Mouse (Mus musculus) left cerebral cortex, postnatal 14 days (tissue): ENCODE data around the gene Tmem19. TPM values are rescaled to one million over a fixed set of nuclear protein-coding genes. Genes with fewer than 3 reads are reported as not detected.

Experiments used
- DNase-seq, 2 experiments: peaks; one replicate each; pipeline ENCODE4 v3.0.0; 2021 to 2022; ENCODE audit warnings: low spot score in 2 of 2, mixed read lengths in 1 of 2
- intact Hi-C: fragments of 180-260 bp; cut with DNase I; formaldehyde crosslinking; loops from one replicate; pipeline ENCODE4 v1.15.1; 2025
- long read RNA-seq, 2 experiments: library from polyadenylated mRNA; stranded (forward); transcript quantifications; one replicate each; pipeline ENCODE4 v2.0.0; 2021
- total RNA-seq, 2 experiments: library from RNA; stranded (reverse); gene quantifications; 2 replicates each; pipeline ENCODE4 v1.2.3; 2021

The Tmem19 gene
- 10 to 100 TPM; 52.6 to 57.6 TPM for total RNA-seq
- long read RNA-seq, experiment 1, transcript Tmem19-204 (6 exons, 3,084 nt) = minor isoform, 11 of 67 reads
- long read RNA-seq, experiment 1, transcript Tmem19-201 (7 exons, 3,012 nt) = major isoform, 24 of 67 reads
- long read RNA-seq, experiment 1, partial matches to known transcripts = 11 of 67 reads
- long read RNA-seq, experiment 1, other reads (novel, unspliced or antisense) = 20 of 67 reads
- long read RNA-seq, experiment 2, transcript Tmem19-201 (7 exons, 3,012 nt) = major isoform, 11 of 45 reads
- long read RNA-seq, experiment 2, transcript Tmem19-204 (6 exons, 3,084 nt) = minor isoform, 10 of 45 reads
- long read RNA-seq, experiment 2, partial matches to known transcripts = 3 of 45 reads
- long read RNA-seq, experiment 2, other reads (novel, unspliced or antisense) = 17 of 45 reads

DNA sequence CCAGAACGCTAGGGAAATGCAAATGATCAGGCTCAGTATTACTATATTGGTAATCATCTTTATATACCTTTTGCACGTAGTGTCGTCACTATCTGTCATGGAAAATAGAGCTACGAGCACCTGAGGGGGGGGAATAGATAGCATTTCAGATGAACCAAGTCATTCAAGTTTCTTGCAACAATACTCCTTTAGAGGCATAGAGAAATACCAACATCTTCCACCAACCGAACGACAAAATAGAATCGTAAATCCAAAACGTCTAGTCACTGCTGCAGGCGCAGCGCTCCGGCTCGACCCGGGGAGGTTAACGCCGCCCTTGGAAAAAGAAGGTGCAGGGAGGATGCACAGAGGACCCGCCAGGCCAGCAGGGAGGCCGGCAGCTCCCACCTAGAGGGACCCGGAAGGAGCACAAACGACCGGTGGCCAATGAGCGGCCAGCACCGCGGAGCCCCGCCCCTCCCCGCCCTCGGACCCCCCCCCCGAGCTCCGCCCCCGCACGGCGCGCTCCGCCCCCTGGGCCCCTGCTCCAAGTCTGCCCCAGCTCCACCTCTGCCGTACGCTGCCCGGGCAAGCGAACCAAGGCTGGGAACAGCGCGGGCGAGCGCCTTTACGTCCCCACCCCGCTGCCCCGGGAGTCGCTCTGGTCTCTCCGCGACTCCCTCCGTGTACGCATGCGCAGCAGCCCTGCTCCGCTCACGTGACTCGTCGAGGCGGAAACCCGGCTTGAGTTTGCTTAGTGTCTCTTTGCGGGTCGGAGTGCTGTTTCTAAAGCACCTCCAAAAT is at the start of gene Tmem19:
TSS of gene Tmem19 (minus strand) at position 662 of the 783 bp plus-strand sequence.
- intact Hi-C loops = no loop called here
- peak; percentile 94 to 95 for DNase-seq

GRCm38 (mm10) chr10:115406393-115406792 is 44.1 kb upstream of the Tmem19 start:
- DNase-seq = peak; percentile 55 to 72
- intact Hi-C loops = loop anchor here (10.0 kb wide), 1 partner anchor 208 kb away; no protein-coding TSS in a partner anchor

GRCm38 (mm10) chr10:115391896-115392295 is 29.6 kb upstream of the Tmem19 start:
- no peak for DNase-seq
- intact Hi-C loops = no loop called here

DNA sequence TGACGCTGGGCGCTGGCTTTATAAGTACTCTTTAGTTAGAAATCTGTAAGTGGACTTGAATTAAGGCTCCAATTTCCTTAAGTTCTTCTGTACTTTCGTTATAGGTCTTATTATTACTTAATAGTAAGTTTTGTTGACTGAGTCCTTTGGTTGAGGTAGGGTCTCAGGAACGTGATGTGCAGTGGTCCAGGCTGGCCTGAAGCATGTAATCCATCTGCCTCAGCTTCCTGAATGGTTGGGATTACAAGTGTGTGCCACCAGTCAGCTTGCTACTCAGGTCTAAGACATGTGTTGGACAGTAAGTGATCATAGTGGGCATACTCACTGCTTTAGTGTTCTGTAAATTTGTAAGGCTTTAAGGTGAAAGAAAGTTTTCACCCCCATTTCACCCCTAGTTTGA is 28.8 kb upstream of the Tmem19 start:
- intact Hi-C loops = no loop called here
- DNase-seq = no peak

DNA sequence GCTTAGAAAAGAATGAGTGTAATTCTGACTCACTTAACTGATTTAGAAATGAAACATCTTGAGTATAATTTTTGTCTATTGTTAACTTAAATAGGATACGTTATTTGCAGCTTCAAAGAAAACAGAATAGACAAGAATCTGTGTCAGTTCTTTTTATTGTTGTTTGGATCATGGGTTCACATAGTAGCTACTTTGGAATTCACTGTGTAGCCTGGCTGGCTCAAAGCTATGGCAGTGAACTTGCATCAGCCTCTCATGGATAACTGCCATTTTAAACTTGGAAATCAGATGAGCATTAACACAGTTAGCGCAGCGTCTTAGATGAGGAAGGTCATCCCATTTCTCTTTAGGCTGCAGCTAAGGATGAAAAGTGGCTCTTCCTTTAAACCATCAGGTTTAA is 25.6 kb upstream of the Tmem19 start:
- no peak for DNase-seq
- intact Hi-C loops = no loop called here

- DNase-seq = peak; percentile 39 to 42
- intact Hi-C loops = no loop called here
Observed at GRCm38 (mm10) chr10:115385018-115386002, 23.0 kb upstream of the Tmem19 start.

- DNase-seq = peak; percentile 99
- intact Hi-C loops = loop anchor here (5.0 kb wide), 1 partner anchor 67 kb away; the partner anchor contains the start of gene Rab21
Observed at GRCm38 (mm10) chr10:115384221-115385017, 22.1 kb upstream of the Tmem19 start, which contains the start of the genes Thap2 and Zfc3h1. TSS of gene Thap2 (minus strand) at chr10:115384443. TSS of gene Zfc3h1 (plus strand) at chr10:115384959.

- intact Hi-C loops = loop anchor here (5.0 kb wide), 1 partner anchor 66 kb away; the partner anchor contains the start of gene Rab21
- no peak for DNase-seq
Observed at GRCm38 (mm10) chr10:115383644-115384220, 21.4 kb upstream of the Tmem19 start.

DNA sequence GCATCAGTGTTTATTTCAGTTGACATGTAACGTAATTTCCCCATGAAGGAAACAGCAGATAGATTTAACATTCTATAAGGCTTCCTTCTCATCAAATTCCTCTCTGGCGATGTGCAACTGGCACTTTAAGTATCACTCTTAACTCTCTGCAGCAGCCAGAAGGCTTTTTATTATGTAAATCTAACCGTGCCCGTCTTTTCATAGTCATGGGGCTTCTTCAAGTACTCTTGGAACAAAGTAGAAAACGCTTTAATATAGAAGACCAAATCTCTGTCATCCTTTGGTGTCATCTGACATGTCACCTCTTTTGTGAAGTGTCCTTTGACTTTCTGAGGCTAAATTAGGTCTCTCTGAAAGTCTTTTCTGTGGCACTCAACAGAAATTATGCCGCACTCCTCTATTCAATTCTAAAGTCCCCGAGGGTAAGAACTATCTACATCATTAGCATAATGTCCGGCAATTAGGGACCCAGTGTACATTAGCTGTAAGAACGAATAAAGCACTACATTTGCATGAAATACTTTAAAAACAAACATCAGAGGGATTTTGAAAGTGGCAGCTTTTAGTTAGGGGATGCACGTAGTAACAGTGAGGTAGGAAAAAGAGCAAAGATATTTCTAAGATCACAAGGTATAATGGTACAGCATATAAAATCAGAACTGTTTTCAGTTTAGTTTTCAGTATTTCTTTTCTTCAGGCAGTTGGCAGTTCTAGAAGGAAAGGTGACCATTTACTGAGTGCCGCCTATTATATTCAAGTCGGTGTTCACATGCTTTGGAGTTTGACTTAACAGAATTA is 20.7 kb upstream of the Tmem19 start:
- intact Hi-C loops = loop anchor here (5.0 kb wide), 1 partner anchor 66 kb away; the partner anchor contains the start of gene Rab21
- DNase-seq = no peak

- no peak for DNase-seq
- intact Hi-C loops = loop anchor here (5.0 kb wide), 1 partner anchor 64 kb away; the partner anchor contains the start of gene Rab21
Observed at GRCm38 (mm10) chr10:115381506-115382084, 19.3 kb upstream of the Tmem19 start.

DNA sequence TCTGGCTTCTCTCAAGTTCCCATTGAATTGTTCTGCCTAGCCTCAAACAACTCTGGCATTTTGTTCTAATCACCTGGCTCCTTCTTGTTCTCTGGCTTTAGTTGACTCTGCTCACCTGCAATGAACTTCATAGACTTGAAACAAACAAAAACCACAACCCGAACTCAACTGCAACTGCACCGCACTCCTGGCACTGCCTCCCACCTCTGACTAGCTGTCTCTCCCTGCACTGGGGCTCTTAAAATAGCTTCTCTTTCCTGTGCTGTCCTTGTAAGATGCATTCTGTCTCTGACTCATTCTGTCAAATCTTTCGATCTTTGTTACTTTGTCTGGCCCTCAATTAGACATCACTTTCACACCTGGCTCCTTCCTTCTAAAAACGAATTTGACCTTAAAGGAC is 850 bp upstream of the Tmem19 start:
- intact Hi-C loops = no loop called here
- no peak for DNase-seq

GRCm38 (mm10) chr10:115362623-115362964 is 293 bp upstream of the Tmem19 start:
- no peak for DNase-seq
- intact Hi-C loops = no loop called here

DNA sequence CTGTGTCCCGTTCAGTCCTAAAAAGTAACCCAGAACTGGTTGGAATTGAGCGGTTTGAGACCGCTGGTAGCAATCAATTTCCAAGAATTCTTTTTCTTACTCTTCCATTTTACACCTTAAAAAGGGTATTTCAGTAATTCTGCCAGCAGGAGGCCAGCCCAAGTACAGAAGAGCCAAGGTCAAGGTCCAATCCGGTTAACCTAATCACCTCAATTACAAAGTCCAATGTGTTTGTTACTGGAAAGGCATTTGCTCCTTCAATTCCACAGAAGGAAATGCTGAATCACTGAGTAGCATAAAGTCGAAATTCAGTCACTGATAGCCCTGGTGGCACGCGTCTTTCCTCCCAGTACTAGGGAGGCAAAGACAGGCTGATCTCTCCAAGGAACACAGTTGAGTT is 3.2 kb downstream of the Tmem19 start:
- DNase-seq = no peak
- intact Hi-C loops = no loop called here

- no peak for DNase-seq
- intact Hi-C loops = no loop called here
Observed at GRCm38 (mm10) chr10:115358216-115358919, 3.9 kb downstream of the Tmem19 start.

GRCm38 (mm10) chr10:115356106-115356505 is 6.2 kb downstream of the Tmem19 start:
- DNase-seq = no peak
- intact Hi-C loops = no loop called here

DNA sequence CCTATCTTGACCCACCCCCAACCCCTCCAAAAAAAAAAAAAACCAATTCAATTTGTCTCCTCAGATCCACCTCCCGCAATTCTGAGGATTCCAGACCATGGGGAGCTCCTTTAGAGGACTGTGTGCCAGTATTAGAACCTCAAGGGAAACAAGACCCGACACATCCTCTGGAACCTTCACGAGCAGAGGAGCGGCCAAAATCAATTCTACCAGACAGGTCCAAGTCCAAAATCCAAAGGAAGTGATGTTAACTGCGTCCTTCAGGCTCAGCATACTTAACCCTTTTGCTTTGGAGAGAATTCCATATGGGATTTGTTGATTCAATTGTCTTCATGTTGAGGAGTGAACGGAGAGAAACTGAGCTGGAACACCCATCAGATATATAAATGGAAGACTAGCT is 7.3 kb downstream of the Tmem19 start:
- intact Hi-C loops = no loop called here
- no peak for DNase-seq
